Mouse (Mus musculus) induced T-regulatory cell, adult 2 months (primary cell): ENCODE measurements around the gene Tbcd.
A peak's percentile ranks its signal among the peaks of the same experiment; 100 is the strongest.

ENCODE experiments used
- DNase-seq: peaks from one replicate; pipeline ENCODE4 v3.0.0-alpha.2; 2012; ENCODE audit warnings: low read depth

Tbcd gene

DNA sequence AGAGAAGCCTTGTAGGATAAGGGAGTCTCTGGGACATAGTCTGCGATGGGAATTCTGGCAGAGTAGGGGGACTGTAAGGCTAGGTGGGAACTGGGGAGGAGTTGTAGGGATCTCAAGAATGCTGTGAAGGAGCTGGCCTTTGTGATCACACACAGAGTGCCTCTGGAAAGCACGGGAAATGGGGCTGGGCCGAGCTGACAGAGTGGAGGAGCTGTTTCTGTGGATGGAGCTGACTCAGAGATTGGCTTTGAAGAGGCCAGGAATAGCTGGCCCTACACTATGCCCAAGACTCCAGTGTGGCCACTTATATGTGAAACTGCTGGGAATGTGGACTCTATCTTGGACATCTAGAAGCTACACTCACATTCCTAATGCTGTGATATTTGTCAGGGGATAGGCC is 84.8 kb downstream of the Tbcd start:
- DNase-seq = no peak

- no peak for DNase-seq
Measured at GRCm38 (mm10) chr11:121542471-121542870, 90.7 kb downstream of the Tbcd start.

DNA sequence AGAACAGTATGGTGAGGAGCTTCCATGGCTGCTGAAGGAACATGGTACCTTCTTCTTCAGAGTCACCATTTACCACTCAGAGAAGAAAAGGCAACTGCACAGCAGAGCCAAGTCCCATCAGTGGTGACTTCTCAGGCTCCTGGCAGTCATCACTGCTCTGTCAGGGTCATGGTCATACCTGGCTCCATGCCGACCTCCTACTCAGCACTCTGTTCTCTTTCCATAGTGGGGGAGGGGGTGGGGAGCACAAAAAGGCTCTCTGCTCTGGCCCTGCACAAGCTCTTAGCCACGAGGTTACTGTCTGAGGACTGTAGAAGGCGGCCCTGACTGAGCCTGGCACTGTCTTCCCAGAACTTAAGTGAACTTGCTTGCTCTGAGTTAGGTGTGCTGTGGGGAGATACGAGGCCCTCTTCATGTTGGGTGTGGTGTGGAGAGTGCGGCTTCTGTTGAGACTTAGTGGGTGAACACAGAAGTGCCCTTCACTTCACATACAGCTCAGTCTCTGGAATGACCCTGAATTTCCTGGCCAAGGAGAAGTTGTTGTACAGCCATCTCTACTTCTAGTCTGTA is 91.6 kb downstream of the Tbcd start:
- DNase-seq = no peak

- DNase-seq = peak; percentile 33
Measured at GRCm38 (mm10) chr11:121543922-121544321, 92.2 kb downstream of the Tbcd start.

DNA sequence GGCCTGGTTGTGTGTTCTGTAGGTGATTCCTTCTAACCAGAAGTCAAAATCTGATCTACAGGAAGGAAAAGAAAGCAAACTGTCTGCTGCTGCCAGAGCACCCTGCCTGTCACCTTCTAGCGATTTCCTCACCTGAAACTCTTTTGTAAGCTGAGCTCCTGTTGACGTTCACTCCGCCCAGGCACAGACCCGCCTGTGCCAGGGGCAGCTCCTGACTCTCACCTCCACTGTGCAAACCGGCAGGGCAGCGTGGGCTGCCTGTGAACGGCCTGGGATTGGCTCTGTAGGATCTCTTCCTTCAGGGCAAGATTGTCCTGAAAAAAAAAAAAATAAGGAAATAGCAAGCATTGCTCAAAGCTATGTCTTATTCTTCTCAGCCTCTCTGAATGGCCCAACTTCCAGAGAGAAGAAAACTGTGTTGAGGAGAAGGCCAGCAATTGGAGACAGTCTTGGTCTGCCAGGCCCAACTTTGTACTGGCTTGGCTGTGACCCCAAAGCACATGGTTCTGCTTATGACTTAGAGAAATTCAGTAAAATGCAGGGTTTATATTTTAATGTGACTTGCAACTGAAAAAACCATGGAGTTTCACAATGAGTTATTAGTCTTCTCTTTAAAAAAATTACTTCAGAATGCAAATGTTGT is 93.1 kb downstream of the Tbcd start:
- DNase-seq = peak; percentile 39

GRCm38 (mm10) chr11:121545398-121546034 is 93.8 kb downstream of the Tbcd start:
- peak; percentile 24 for DNase-seq

GRCm38 (mm10) chr11:121547234-121547633 is 95.5 kb downstream of the Tbcd start:
- DNase-seq = no peak

- no peak for DNase-seq
Measured at GRCm38 (mm10) chr11:121547925-121548324, 96.2 kb downstream of the Tbcd start.

DNA sequence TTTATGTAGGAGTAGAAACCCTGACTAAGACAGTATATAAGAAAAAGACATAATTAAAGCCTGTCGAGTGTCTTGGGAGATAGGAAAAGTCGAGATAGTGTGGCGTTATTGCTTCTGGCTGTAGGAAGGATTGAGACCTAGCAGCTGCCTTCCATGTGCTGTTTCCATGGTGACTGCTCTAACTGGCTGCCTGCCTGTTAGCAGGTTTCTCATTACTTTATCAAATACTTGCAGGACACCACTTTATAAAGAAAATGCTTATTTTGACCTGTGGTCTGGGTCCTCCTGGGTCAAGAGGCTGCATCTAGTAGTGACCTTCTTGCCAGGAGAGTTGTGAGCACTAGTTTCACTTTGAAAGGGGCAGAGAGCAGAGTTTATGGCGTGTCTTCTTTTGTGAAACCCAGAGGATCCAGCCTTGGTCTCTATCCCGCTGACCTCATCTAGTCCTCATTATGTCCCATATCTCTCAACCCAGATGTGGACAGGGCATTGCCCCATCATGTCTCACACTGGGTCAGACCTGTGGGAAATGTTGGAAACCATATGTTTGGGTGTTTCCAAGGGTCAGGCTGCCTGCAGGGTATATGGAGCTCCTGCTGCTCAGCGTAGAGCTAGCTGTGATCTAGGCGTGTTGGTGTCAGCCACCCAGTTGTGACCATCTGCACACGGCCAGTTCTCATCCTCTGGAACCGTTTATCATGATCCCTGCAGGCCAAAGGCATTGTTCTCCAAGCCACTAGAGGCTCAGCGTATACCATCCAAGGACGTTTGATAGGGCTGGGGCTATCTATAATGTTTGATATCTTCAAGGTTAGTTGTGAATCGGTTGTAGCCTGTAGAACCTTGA is 97.5 kb downstream of the Tbcd start:
- no peak for DNase-seq

GRCm38 (mm10) chr11:121549843-121550647 is 98.3 kb downstream of the Tbcd start:
- no peak for DNase-seq

- peak; percentile 63 for DNase-seq
Measured at GRCm38 (mm10) chr11:121551206-121551799, 99.6 kb downstream of the Tbcd start.

DNA sequence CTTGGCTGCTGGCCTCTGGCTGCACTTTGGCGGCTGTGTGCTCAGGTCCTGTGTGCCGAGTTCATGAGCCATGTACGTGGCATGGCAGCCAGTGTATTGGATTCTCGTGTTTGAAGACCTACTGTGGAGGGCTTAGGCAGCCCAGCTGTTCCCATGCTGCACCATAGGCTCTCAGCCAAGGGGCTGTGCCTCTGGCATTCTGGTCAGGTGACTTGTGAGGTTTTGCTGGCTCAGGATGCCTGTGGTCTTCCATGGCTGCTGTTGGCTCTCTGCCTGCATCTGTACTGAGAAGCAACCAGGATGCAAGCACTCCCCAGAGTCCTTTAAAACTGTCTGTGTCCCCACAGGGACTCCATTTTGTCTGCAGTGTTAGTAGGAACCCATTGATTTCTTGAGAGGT is 100.4 kb downstream of the Tbcd start:
- peak; percentile 32 for DNase-seq

- DNase-seq = peak; percentile 24
Measured at GRCm38 (mm10) chr11:121552846-121553457, 101.2 kb downstream of the Tbcd start.

DNA sequence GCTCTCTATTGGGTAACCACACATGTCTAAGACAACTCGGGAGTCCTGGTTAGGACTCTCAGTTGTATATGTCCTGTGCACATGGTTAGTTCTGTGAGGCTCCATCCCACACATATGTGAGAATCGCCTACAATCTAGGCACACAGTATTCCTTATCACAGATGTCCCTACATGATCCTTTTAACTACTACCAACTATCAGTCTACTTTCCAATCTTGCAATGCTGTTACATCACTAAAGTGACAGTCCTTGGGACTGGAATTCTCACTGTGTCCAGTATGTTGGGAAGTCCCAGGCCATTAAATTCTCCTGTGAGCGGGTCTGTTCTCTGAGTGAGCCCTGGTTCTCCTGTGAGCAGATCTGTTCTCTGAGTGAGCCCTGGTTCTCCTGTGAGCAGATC is 101.7 kb downstream of the Tbcd start:
- DNase-seq = no peak

DNA sequence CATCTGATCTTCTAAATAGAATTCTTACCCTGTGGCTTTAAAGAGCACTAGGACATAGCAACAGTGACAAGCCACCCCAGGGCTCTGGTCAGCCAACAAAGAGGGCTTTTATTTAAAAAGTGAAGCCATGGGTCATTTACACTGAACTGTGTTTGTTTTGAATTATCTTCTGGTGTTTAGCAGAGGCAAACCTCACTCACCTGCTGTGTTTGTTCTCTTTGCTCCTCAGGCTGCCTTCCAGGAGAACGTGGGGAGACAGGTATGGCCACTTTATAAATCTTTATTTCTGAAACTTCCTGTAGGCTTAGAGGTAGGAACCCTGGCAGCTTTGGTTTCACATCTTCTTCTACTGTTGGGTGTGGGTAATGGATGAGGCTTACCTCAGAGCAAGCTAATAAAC is 105.0 kb downstream of the Tbcd start:
- DNase-seq = no peak

DNA sequence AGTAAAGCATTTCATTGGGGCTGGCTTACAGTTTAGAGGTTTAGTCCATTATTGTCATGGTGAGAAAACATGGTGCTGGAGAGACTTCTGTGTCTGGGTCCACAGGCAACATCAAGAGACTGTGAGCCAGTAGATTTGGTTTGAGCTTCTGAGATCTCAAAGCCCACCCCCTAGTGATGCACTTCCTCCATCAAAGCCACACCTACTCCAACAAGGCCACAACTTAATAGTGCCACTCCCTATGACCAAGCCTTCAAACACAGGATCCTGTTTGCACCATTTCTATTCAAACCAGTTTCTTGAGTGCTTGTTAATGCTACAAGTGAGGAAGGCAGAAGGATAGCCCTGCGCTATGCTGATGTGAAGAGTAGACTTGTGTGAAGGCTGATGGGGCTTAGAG is 106.2 kb downstream of the Tbcd start:
- DNase-seq = peak; percentile 44

DNA sequence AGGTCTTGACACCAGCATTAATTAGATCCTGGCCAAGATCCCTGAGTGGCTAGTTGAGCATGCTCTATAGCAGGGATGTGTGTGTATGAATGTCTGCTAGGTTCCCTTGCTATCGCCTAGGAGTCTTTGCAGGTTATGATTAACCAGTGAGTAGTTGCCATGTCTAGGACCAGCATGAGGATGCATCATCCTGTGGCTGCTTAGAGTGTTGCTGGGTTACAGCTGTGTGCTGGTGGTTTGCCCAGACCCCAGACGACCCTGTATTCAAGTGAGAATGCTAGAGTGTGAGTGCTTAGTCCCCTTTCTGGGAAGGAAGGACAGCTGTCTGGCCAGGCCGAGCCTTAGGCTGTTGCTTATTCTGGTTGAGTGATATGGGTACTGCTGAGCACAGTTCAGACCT is 106.8 kb downstream of the Tbcd start:
- DNase-seq = peak; percentile 22

- peak; percentile 84 for DNase-seq
Measured at GRCm38 (mm10) chr11:121559527-121560293, 108.0 kb downstream of the Tbcd start.

DNA sequence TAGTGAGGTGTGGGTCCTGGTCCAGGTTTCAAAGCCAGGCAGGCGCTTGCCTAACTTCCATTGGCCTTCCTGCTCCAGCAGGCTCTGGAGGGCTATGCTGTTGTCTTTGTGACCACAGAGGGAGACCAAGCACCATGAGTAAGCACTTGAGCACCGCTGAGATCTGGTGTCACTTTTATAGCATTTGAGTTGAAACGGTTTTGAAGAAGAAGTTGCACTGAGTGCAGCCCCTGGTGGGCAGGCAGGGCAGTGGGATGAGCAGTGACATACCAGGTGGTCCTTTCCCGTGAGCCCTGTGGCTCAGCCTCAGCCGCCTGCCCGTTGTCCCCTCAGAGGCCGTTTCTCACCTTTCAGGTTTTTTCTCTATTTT is 108.5 kb downstream of the Tbcd start:
- peak; percentile 59 for DNase-seq

GRCm38 (mm10) chr11:121563312-121563711 is 111.6 kb downstream of the Tbcd start:
- DNase-seq = no peak
